In genomic region chr8:69793666-69794065, GRCm38 (mm10) we compare ENCODE assay signal across 5 mouse cellular contexts.
"Had no signal": no experiment of that assay in that cellular context is flagged by ENCODE, and none has a peak within 500 bp of the region (broad histone marks: within the 10 kb centered on the region; RNA-seq: fewer than 3 reads in every experiment).

No protein-coding gene starts in this region.

- DNase-seq: kidney, postnatal 36 days; left cerebral cortex, postnatal 4 days; liver, embryonic 13.5 days; lung, adult 18-20 months; right cerebral cortex, adult 18-20 months had no signal
